Comparison of ENCODE assay signal across 8 mouse cellular contexts in the genomic region with DNA sequence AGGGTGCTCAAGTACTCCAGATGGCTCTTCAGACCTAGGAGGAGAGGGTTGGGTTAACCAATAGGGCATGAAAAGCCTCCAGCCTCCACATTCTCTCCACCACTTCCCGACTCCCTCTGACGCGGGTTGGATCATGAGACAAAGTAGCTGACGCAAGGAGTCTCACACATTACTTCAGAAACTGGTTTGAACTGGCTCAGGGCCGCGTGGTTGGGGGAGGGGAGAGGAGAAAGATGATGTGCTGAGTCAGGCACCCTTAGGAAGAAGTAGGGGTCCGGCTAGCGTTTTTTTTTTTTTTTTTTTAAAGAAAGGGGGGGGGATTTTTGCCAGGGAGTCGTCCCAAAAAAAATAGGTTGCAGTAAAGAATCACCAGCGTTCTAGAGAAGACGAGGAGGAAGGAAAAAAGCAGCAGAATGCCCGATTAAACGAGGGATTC. TPM values are rescaled to one million over a fixed set of nuclear protein-coding genes. Genes with fewer than 3 reads are reported as not detected.
DNase-seq lines count a peak whose midpoint lies in the region; ATAC-seq lines count a peak whose summit lies in the region.

No protein-coding gene starts in this region.

- ATAC-seq in intestine, embryonic 15.5 days = peak; percentile 68
- ATAC-seq in limb, embryonic 12.5 days (ENCODE audit: insufficient number of reproducible peaks, insufficient read depth, low FRiP score, low TSS enrichment, low read depth) = peak; percentile 67; the same call in 1 of the 2 replicates
- ATAC-seq in midbrain, embryonic 13.5 days = peak; percentile 77

- under 1% methylated on average over 13 of the region's 13 CpGs for WGBS in intestine, embryonic 15.5 days
- under 1% methylated on average over 13 of the region's 13 CpGs for WGBS in limb, embryonic 12.5 days
- WGBS in midbrain, embryonic 13.5 days = under 1% methylated on average over 13 of the region's 13 CpGs

- peak overlapping the region; percentile 92 for H3K9ac ChIP-seq in intestine, embryonic 15.5 days
- H3K9ac ChIP-seq in limb, embryonic 12.5 days (replicated peaks) = peak overlapping the region; percentile 85
- H3K9ac ChIP-seq in midbrain, embryonic 13.5 days (replicated peaks) = peak overlapping the region; percentile 81

- H3K27ac ChIP-seq in intestine, embryonic 15.5 days = peak overlapping the region; percentile 95
- H3K27ac ChIP-seq in limb, embryonic 12.5 days = peak overlapping the region; percentile 94
- H3K27ac ChIP-seq in midbrain, embryonic 13.5 days = peak overlapping the region; percentile 92

- H3K27me3 ChIP-seq in intestine, embryonic 15.5 days (replicated peaks) = no peaks in the 10 kb centered on the region
- no peaks in the 10 kb centered on the region for H3K27me3 ChIP-seq in limb, embryonic 12.5 days
- no peaks in the 10 kb centered on the region for H3K27me3 ChIP-seq in midbrain, embryonic 13.5 days

- peak; percentile 59 for DNase-seq in cerebellum, adult 11-12 months
- no peak for DNase-seq in cerebellum, adult 8-10 months
- DNase-seq in embryo, embryonic 11.5 days (ENCODE audit: low read depth, low spot score) = peak; percentile 72
- peak; percentile 52 to 54 for DNase-seq in gastrocnemius, postnatal 36 days
- peak; percentile 58 for DNase-seq in spleen, adult 12 weeks (ENCODE audit: low spot score)

- peaks cover 25% of the 10 kb centered on the region for H3K36me3 ChIP-seq in intestine, embryonic 15.5 days
- peaks cover 43% of the 10 kb centered on the region for H3K36me3 ChIP-seq in limb, embryonic 12.5 days
- H3K36me3 ChIP-seq in midbrain, embryonic 13.5 days = peaks cover 37% of the 10 kb centered on the region

- intact Hi-C loops in gastrocnemius, postnatal 36 days (cut with DNase I) = loop anchor here (10.0 kb wide), 1 partner anchor 402 kb away; no protein-coding TSS in a partner anchor

- H3K4me3 ChIP-seq in intestine, embryonic 15.5 days (replicated peaks) = peak overlapping the region; percentile 84
- H3K4me3 ChIP-seq in limb, embryonic 12.5 days (replicated peaks) = peak overlapping the region; percentile 77
- peak overlapping the region; percentile 67 for H3K4me3 ChIP-seq in midbrain, embryonic 13.5 days (replicated peaks)

- H3K4me1 ChIP-seq in intestine, embryonic 15.5 days (replicated peaks) = peaks cover 31% of the 10 kb centered on the region
- peaks cover 21% of the 10 kb centered on the region for H3K4me1 ChIP-seq in limb, embryonic 12.5 days (replicated peaks)
- peaks cover 33% of the 10 kb centered on the region for H3K4me1 ChIP-seq in midbrain, embryonic 13.5 days (replicated peaks)

- H3K9me3 ChIP-seq in intestine, embryonic 15.5 days = no peaks in the 10 kb centered on the region
- no peaks in the 10 kb centered on the region for H3K9me3 ChIP-seq in limb, embryonic 12.5 days
- H3K9me3 ChIP-seq in midbrain, embryonic 13.5 days = no peaks in the 10 kb centered on the region

- peak overlapping the region; percentile 77 for H3K4me2 ChIP-seq in intestine, embryonic 15.5 days (replicated peaks)
- H3K4me2 ChIP-seq in limb, embryonic 12.5 days = peak overlapping the region; percentile 71
- H3K4me2 ChIP-seq in midbrain, embryonic 13.5 days (replicated peaks) = peak overlapping the region; percentile 63

RNA-seq across cellular contexts. Expression of a gene that starts 10.3 kb away (rescaled TPM):
- total RNA-seq in gastrocnemius, postnatal 36 days (2021) = 10 to 100 TPM; 27.9 to 30.0 TPM
- 161 and 163 TPM in 2 replicates for polyA plus RNA-seq in intestine, embryonic 15.5 days (2015; fragmentation: Nextera tagmentation; extraction: Ambion mirVana)
- 114 and 115 TPM in 2 replicates for polyA plus RNA-seq in limb, embryonic 12.5 days (2016; fragmentation: Nextera tagmentation; extraction: Ambion mirVana)
- polyA plus RNA-seq in midbrain, embryonic 13.5 days (2015; fragmentation: Nextera tagmentation; extraction: Ambion mirVana) = 151 and 153 TPM in 2 replicates

RNA-seq across cellular contexts. Expression of a gene that starts 22.7 kb away (rescaled TPM):
- total RNA-seq in gastrocnemius, postnatal 36 days (2021) = 10 to 100 TPM; 15.2 to 20.4 TPM
- 77.3 and 88.5 TPM in 2 replicates for polyA plus RNA-seq in intestine, embryonic 15.5 days (2015; fragmentation: Nextera tagmentation; extraction: Ambion mirVana)
- polyA plus RNA-seq in limb, embryonic 12.5 days (2016; fragmentation: Nextera tagmentation; extraction: Ambion mirVana) = 92.4 and 96.6 TPM in 2 replicates
- 89.1 and 93.4 TPM in 2 replicates for polyA plus RNA-seq in midbrain, embryonic 13.5 days (2015; fragmentation: Nextera tagmentation; extraction: Ambion mirVana)

RNA-seq across cellular contexts. Expression of a gene that starts 27.6 kb away (rescaled TPM):
- under 1 TPM in 1 of 2 experiments, not detected in 1; 0.66 TPM for total RNA-seq in gastrocnemius, postnatal 36 days (2021)
- 1.8 TPM in 2 replicates for polyA plus RNA-seq in intestine, embryonic 15.5 days (2015; fragmentation: Nextera tagmentation; extraction: Ambion mirVana)
- polyA plus RNA-seq in limb, embryonic 12.5 days (2016; fragmentation: Nextera tagmentation; extraction: Ambion mirVana) = 2.7 and 3.5 TPM in 2 replicates
- polyA plus RNA-seq in midbrain, embryonic 13.5 days (2015; fragmentation: Nextera tagmentation; extraction: Ambion mirVana) = 2.2 and 2.5 TPM in 2 replicates

RNA-seq across cellular contexts. Expression of a gene that starts 28.3 kb away (rescaled TPM):
- 10 to 100 TPM; 19.0 to 19.9 TPM for total RNA-seq in gastrocnemius, postnatal 36 days (2021)
- polyA plus RNA-seq in intestine, embryonic 15.5 days (2015; fragmentation: Nextera tagmentation; extraction: Ambion mirVana) = 119 and 121 TPM in 2 replicates
- polyA plus RNA-seq in limb, embryonic 12.5 days (2016; fragmentation: Nextera tagmentation; extraction: Ambion mirVana) = 168 and 169 TPM in 2 replicates
- 121 and 127 TPM in 2 replicates for polyA plus RNA-seq in midbrain, embryonic 13.5 days (2015; fragmentation: Nextera tagmentation; extraction: Ambion mirVana)

RNA-seq across cellular contexts. Expression of a gene that starts 44.0 kb away (rescaled TPM):
- total RNA-seq in gastrocnemius, postnatal 36 days (2021) = 10 to 100 TPM; 24.1 to 32.9 TPM
- polyA plus RNA-seq in intestine, embryonic 15.5 days (2015; fragmentation: Nextera tagmentation; extraction: Ambion mirVana) = 143 and 146 TPM in 2 replicates
- 219 and 237 TPM in 2 replicates for polyA plus RNA-seq in limb, embryonic 12.5 days (2016; fragmentation: Nextera tagmentation; extraction: Ambion mirVana)
- polyA plus RNA-seq in midbrain, embryonic 13.5 days (2015; fragmentation: Nextera tagmentation; extraction: Ambion mirVana) = 195 and 206 TPM in 2 replicates
